Mouse (Mus musculus) c-Kit-positive CD71-positive TER-119-negative erythroid progenitor cells, embryonic 14.5 days (primary cell): ENCODE measurements around the gene Tes.
A peak's percentile ranks its signal among the peaks of the same experiment; 100 is the strongest.
"Not testable (repeated sequence)": the region's sequence is repeated elsewhere in the genome, so short reads cannot be mapped to it uniquely, and the experiment has no call there.

Source experiments
- DNase-seq: peaks from one replicate; pipeline ENCODE4 v3.0.0-alpha.2; 2013; ENCODE audit warnings: low read depth

The Tes gene

GRCm38 (mm10) chr6:17064936-17065790 lies at the start of gene Tes:
Tes (plus strand) TSS chr6:17065149.
- DNase-seq: peak; percentile 9

GRCm38 (mm10) chr6:17025886-17026285 lies 39.1 kb upstream of the Tes start:
- no peak for DNase-seq

GRCm38 (mm10) chr6:17027572-17027971 lies 37.4 kb upstream of the Tes start:
- DNase-seq: peak; percentile 1

- DNase-seq: no peak
Observed at GRCm38 (mm10) chr6:17028809-17029208, 36.1 kb upstream of the Tes start.

GRCm38 (mm10) chr6:17032231-17032728 lies 32.7 kb upstream of the Tes start:
- no peak for DNase-seq

GRCm38 (mm10) chr6:17034095-17034494 lies 30.9 kb upstream of the Tes start:
- no peak for DNase-seq

GRCm38 (mm10) chr6:17035228-17035627 lies 29.7 kb upstream of the Tes start:
- no peak for DNase-seq

GRCm38 (mm10) chr6:17051432-17052025 lies 13.4 kb upstream of the Tes start:
- DNase-seq: no peak

GRCm38 (mm10) chr6:17053028-17053660 lies 11.8 kb upstream of the Tes start:
- DNase-seq: no peak

- DNase-seq: no peak
Observed at GRCm38 (mm10) chr6:17054781-17055180, 10.2 kb upstream of the Tes start.

GRCm38 (mm10) chr6:17055659-17056058 lies 9.3 kb upstream of the Tes start:
- DNase-seq: no peak

GRCm38 (mm10) chr6:17059501-17059900 lies 5.4 kb upstream of the Tes start:
- no peak for DNase-seq

- no peak for DNase-seq
Observed at GRCm38 (mm10) chr6:17060154-17060553, 4.8 kb upstream of the Tes start.

GRCm38 (mm10) chr6:17061826-17062225 lies 3.1 kb upstream of the Tes start:
- DNase-seq: not testable (repeated sequence)

- DNase-seq: no peak
Observed at GRCm38 (mm10) chr6:17062366-17062765, 2.6 kb upstream of the Tes start.

GRCm38 (mm10) chr6:17065791-17066169 lies 831 bp downstream of the Tes start:
- no peak for DNase-seq

GRCm38 (mm10) chr6:17066211-17066940 lies 1.4 kb downstream of the Tes start:
- DNase-seq: no peak

- no peak for DNase-seq
Observed at GRCm38 (mm10) chr6:17071899-17072298, 7.0 kb downstream of the Tes start.

GRCm38 (mm10) chr6:17072338-17072737 lies 7.4 kb downstream of the Tes start:
- DNase-seq: no peak

- no peak for DNase-seq
Observed at GRCm38 (mm10) chr6:17072763-17073484, 8.0 kb downstream of the Tes start.

GRCm38 (mm10) chr6:17077270-17077669 lies 12.3 kb downstream of the Tes start:
- DNase-seq: no peak

GRCm38 (mm10) chr6:17077720-17078119 lies 12.8 kb downstream of the Tes start:
- DNase-seq: no peak
